Mouse (Mus musculus) intestine, postnatal 0 days (tissue): Measurements from ENCODE around the gene Slc25a47. TPM values are rescaled to one million over a fixed set of nuclear protein-coding genes. Genes with fewer than 3 reads are reported as not detected.
A peak's percentile ranks its signal among the peaks of the same experiment; 100 is the strongest.

Experiments
- ATAC-seq: fragments of 200-750 bp; cut with Nextera tagmentation; 2 replicates; pipeline ENCODE4 v1.8.0; 2017; ENCODE audit warnings: mild to moderate bottlenecking, moderate TSS enrichment, moderate library complexity
- H3K27ac ChIP-seq: fragments of 300-500 bp; sonication (generic); 2 replicates; pipeline ENCODE4 v1.5.1; 2014; ENCODE audit warnings: mild to moderate bottlenecking, low read depth, low read length, moderate library complexity
- H3K27me3 ChIP-seq: fragments of 300-500 bp; sonication (generic); replicated peaks from 2 replicates; pipeline ENCODE4 v1.6.1; 2014; ENCODE audit warnings: low read length, mixed read lengths; ENCODE audit not compliant: control insufficient read depth, insufficient read depth
- H3K36me3 ChIP-seq: fragments of 300-500 bp; sonication (generic); 2 replicates; pipeline ENCODE4 v1.6.1; 2014; ENCODE audit warnings: mild to moderate bottlenecking, moderate library complexity; ENCODE audit not compliant: control insufficient read depth, insufficient read depth
- H3K4me1 ChIP-seq: fragments of 300-500 bp; sonication (generic); replicated peaks from 2 replicates; pipeline ENCODE4 v1.6.1; 2014; ENCODE audit warnings: antibody characterized with exemption, low read length, mixed read lengths; ENCODE audit not compliant: control insufficient read depth, insufficient read depth
- H3K4me2 ChIP-seq: fragments of 300-500 bp; sonication (generic); replicated peaks from 2 replicates; pipeline ENCODE4 v1.6.1; 2014; ENCODE audit warnings: low read depth, mild to moderate bottlenecking, moderate library complexity
- H3K4me3 ChIP-seq: fragments of 300-500 bp; sonication (generic); 2 replicates; pipeline ENCODE4 v1.5.1; 2014; ENCODE audit warnings: low read depth, low read length
- H3K9ac ChIP-seq: fragments of 300-500 bp; sonication (generic); 2 replicates; pipeline ENCODE4 v1.6.1; 2014; ENCODE audit warnings: mild to moderate bottlenecking, low read depth, low read length
- H3K9me3 ChIP-seq: fragments of 300-500 bp; sonication (generic); 2 replicates; pipeline ENCODE4 v1.6.1; 2016; ENCODE audit warnings: mixed run types; ENCODE audit not compliant: control insufficient read depth
- CTCF ChIP-seq: sonication (generic); IDR thresholded peaks from 2 replicates; pipeline ENCODE4 v1.5.1; 2016; ENCODE audit warnings: low read depth, mild to moderate bottlenecking, control low read depth, antibody characterized with exemption, moderate library complexity
- WGBS: fragments of 180-500 bp; shearing (Covaris S2); extraction: QIAGEN DNeasy Blood & Tissue Kit; methylation state at CpG from one replicate; pipeline ENCODE4 v1.1.7; 2014; 5-methylcytosine and 5-hydroxymethylcytosine counted together
- polyA plus RNA-seq: library from polyadenylated mRNA; unstranded; fragments of >200 nt; fragmentation: Nextera tagmentation; extraction: Ambion mirVana; gene quantifications from 2 replicates; pipeline ENCODE4 v1.2.1, GENCODE M21; 2015

Gene Slc25a47
- polyA plus RNA-seq, 1 experiment from 2014 or later: 5.1 TPM

GRCm38 (mm10) chr12:108858486-108858885, 22.6 kb downstream of the Slc25a47 start:
- H3K9me3 ChIP-seq: no peaks in the 10 kb centered on the region
- H3K27ac ChIP-seq: no peak overlapping the region
- H3K4me3 ChIP-seq: no peak overlapping the region
- H3K4me1 ChIP-seq: no peaks in the 10 kb centered on the region
- peaks cover 32% of the 10 kb centered on the region for H3K36me3 ChIP-seq
- WGBS: 84% methylated on average over 5 of the region's 5 CpGs
- TF ChIP-seq CTCF: no peak
- H3K27me3 ChIP-seq: no peaks in the 10 kb centered on the region
- H3K9ac ChIP-seq: no peak overlapping the region
- no peak for ATAC-seq
- no peak overlapping the region for H3K4me2 ChIP-seq

DNA sequence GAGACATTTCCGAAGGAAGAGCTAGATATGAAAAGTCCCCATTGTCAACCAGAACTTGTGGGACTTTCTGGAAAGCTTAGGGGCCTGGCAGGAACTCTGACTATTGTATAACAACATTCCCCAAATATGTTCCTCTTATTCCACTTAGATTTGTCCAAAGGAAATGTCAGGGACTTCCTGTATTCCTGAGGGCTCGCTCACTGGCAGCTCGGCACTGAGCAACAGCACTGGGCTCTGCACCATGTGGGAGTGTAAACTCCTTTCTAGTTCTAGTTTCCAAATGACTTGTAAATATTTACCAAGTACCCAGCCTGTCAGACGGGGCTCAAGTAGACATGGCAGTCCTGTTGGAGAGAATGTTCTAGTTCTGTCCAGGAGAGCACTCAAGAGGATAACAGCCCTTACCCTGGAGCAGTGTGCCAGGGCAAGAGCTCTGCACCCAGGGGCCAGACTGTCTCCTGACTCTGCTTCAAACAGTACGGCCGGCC, 29.2 kb downstream of the Slc25a47 start:
- peak overlapping the region; percentile 30; the same call in 1 of the 2 replicates for H3K27ac ChIP-seq
- H3K4me2 ChIP-seq: no peak overlapping the region
- H3K4me3 ChIP-seq: no peak overlapping the region
- TF ChIP-seq CTCF: no peak
- WGBS: 58% methylated on average over 6 of the region's 6 CpGs
- ATAC-seq: no peak
- peaks cover 67% of the 10 kb centered on the region for H3K36me3 ChIP-seq
- no peaks in the 10 kb centered on the region for H3K27me3 ChIP-seq
- no peak overlapping the region for H3K9ac ChIP-seq
- no peaks in the 10 kb centered on the region for H3K9me3 ChIP-seq
- no peaks in the 10 kb centered on the region for H3K4me1 ChIP-seq

GRCm38 (mm10) chr12:108869575-108869974, 33.7 kb downstream of the Slc25a47 start:
- TF ChIP-seq CTCF: peak; percentile 62
- no peak overlapping the region for H3K9ac ChIP-seq
- WGBS: 82% methylated on average over 2 of the region's 2 CpGs
- no peaks in the 10 kb centered on the region for H3K27me3 ChIP-seq
- no peak overlapping the region for H3K27ac ChIP-seq
- H3K4me3 ChIP-seq: no peak overlapping the region
- H3K4me1 ChIP-seq: no peaks in the 10 kb centered on the region
- no peak overlapping the region for H3K4me2 ChIP-seq
- peaks cover 71% of the 10 kb centered on the region for H3K36me3 ChIP-seq
- no peak for ATAC-seq
- no peaks in the 10 kb centered on the region for H3K9me3 ChIP-seq

DNA sequence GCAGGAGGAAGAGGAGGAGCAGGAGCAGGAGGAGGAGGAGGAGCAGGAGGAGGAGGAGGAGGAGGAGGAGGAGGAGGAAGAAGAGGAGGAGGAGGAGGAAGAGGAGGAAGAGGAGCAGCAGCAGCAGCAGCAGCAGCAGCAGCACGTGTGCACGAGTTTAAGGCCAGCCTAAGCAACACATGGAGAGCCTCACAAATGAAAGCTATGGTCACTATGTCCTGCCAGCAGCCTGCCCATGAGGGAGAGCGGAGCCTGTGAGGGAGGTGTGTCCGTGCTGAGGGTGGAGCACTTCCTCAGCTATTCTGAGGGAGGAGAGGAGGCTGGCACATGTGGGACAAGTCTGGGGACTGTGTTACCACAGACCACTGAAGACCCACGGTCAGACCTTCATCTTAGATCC, 37.3 kb downstream of the Slc25a47 start:
- no peaks in the 10 kb centered on the region for H3K9me3 ChIP-seq
- H3K36me3 ChIP-seq: peaks cover 73% of the 10 kb centered on the region
- no peak for ATAC-seq
- H3K4me3 ChIP-seq: no peak overlapping the region
- no peaks in the 10 kb centered on the region for H3K27me3 ChIP-seq
- no peak overlapping the region for H3K9ac ChIP-seq
- no peak overlapping the region for H3K27ac ChIP-seq
- no peak for TF ChIP-seq CTCF
- WGBS: 76% methylated on average over 5 of the region's 5 CpGs
- H3K4me1 ChIP-seq: no peaks in the 10 kb centered on the region
- H3K4me2 ChIP-seq: no peak overlapping the region

- no peaks in the 10 kb centered on the region for H3K9me3 ChIP-seq
- no peak overlapping the region for H3K4me2 ChIP-seq
- no peaks in the 10 kb centered on the region for H3K27me3 ChIP-seq
- no peak overlapping the region for H3K9ac ChIP-seq
- no peak for ATAC-seq
- no peaks in the 10 kb centered on the region for H3K4me1 ChIP-seq
- no peak overlapping the region for H3K27ac ChIP-seq
- 86% methylated on average over 4 of the region's 4 CpGs for WGBS
- H3K36me3 ChIP-seq: peaks cover 53% of the 10 kb centered on the region
- no peak for TF ChIP-seq CTCF
- no peak overlapping the region for H3K4me3 ChIP-seq
Observed at GRCm38 (mm10) chr12:108879138-108879537, 43.3 kb downstream of the Slc25a47 start.

DNA sequence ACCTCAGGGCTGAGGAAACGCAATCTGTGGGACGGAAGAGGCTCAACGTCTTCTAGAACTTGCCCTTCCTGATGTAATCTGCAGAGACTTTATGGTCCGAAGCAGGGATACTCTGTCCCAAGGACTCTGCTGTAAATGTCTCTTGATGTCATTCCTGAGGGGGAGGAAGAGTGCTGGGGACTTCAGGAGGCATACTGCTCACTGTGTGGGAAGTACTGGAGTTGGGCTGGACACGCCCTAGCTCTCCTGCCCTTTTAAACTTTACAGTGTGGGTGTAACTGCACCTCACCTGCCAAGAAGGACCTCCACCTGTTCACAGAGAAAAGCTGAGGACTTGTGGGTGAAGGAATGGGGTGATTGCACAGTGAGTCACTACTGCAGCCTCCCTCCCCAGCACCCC, 44.8 kb downstream of the Slc25a47 start:
- Histone ChIP-seq H3K4me3 (no peak overlapping the region), H3K27ac (peak overlapping the region; percentile 21; the same call in 1 of the 2 replicates), H3K4me1 (no peaks in the 10 kb centered on the region), H3K36me3 (peaks cover 51% of the 10 kb centered on the region), H3K9me3 (no peaks in the 10 kb centered on the region), H3K27me3 (no peaks in the 10 kb centered on the region), H3K9ac (no peak overlapping the region), H3K4me2 (no peak overlapping the region)
- peak; percentile 85 for ATAC-seq
- WGBS: 41% methylated on average over 5 of the region's 5 CpGs
- no peak for TF ChIP-seq CTCF

GRCm38 (mm10) chr12:108881192-108881591, 45.3 kb downstream of the Slc25a47 start:
- Histone ChIP-seq H3K4me1 (no peaks in the 10 kb centered on the region), H3K9me3 (no peaks in the 10 kb centered on the region), H3K9ac (no peak overlapping the region), H3K4me2 (no peak overlapping the region), H3K36me3 (peaks cover 52% of the 10 kb centered on the region), H3K27me3 (no peaks in the 10 kb centered on the region), H3K27ac (no peak overlapping the region), H3K4me3 (no peak overlapping the region)
- WGBS: 55% methylated on average over 3 of the region's 3 CpGs
- 0 out of 2 replicates have a peak, but pooled peaks have one; percentile 16 for ATAC-seq
- TF ChIP-seq CTCF: no peak
